Mouse (Mus musculus) heart, postnatal 25 days (tissue): Measurements from ENCODE around the gene Smg9. TPM values are rescaled to one million over a fixed set of nuclear protein-coding genes. Genes with fewer than 3 reads are reported as not detected.

Experiments used
- DNase-seq: peaks from one replicate; pipeline ENCODE4 v3.0.0; 2022; ENCODE audit warnings: low spot score
- intact Hi-C: fragments of 180-260 bp; cut with DNase I; formaldehyde crosslinking; loops from one replicate; pipeline ENCODE4 v1.15.1; 2025
- total RNA-seq, 2 experiments: library from RNA; stranded (reverse); gene quantifications; 2 replicates each; pipeline ENCODE4 v1.2.3; 2021

Smg9 gene
- total RNA-seq, 2 experiments from 2014 or later: 7.6 TPM

- no peak for DNase-seq
- intact Hi-C loops: no loop called here
These were observed 68.5 kb downstream of the Smg9 start for GRCm38 (mm10) chr7:24467886-24468285.

GRCm38 (mm10) chr7:24469126-24469525 is 69.7 kb downstream of the Smg9 start:
- intact Hi-C loops: no loop called here
- no peak for DNase-seq

- no peak for DNase-seq
- intact Hi-C loops: loop anchor here (10.0 kb wide), 1 partner anchor 184 kb away; no protein-coding TSS in a partner anchor
These were observed 70.9 kb downstream of the Smg9 start for GRCm38 (mm10) chr7:24470356-24470755.

Other genes starting within 250 kb of the Smg9 start
- gene Zfp114, start 224.6 kb upstream of the Smg9 start, total RNA-seq: under 1 TPM; 0.14 to 0.44 TPM
- 1 to 10 TPM; 3.6 to 4.0 TPM for gene Zfp111, start 188.2 kb upstream of the Smg9 start, total RNA-seq
- 1 to 10 TPM; 1.7 to 2.1 TPM for gene Zfp109, start 162.1 kb upstream of the Smg9 start, total RNA-seq
- 1 to 10 TPM; 1.7 to 1.8 TPM for gene Zfp108, start 144.8 kb upstream of the Smg9 start, total RNA-seq
- 1 to 10 TPM; 3.2 to 3.7 TPM for gene Zfp93, start 129.2 kb upstream of the Smg9 start, total RNA-seq
- gene Zfp61, start 98.4 kb upstream of the Smg9 start, total RNA-seq: 1 to 10 TPM; 3.1 to 4.5 TPM
- 1 to 10 TPM; 1.8 to 2.5 TPM for gene Zfp94, start 83.0 kb upstream of the Smg9 start, total RNA-seq
- not detected for gene Tescl, start 65.7 kb upstream of the Smg9 start, total RNA-seq
- gene Lypd5, start 50.4 kb upstream of the Smg9 start, total RNA-seq: not detected
- gene Kcnn4, start 29.4 kb upstream of the Smg9 start, total RNA-seq: under 1 TPM; 0.70 to 0.81 TPM
- gene Irgc1, start 52.7 kb downstream of the Smg9 start, total RNA-seq: not detected
- gene Plaur, start 62.9 kb downstream of the Smg9 start, total RNA-seq: 1 to 10 TPM; 2.1 to 2.2 TPM
- 10 to 100 TPM; 13.1 to 13.9 TPM for gene Cadm4, start 82.4 kb downstream of the Smg9 start, total RNA-seq
- gene Zfp428, start 107.4 kb downstream of the Smg9 start, total RNA-seq: 10 to 100 TPM; 15.1 to 15.6 TPM
- gene AC161166.1, start 112.8 kb downstream of the Smg9 start, total RNA-seq: not detected
- gene Irgq, start 131.1 kb downstream of the Smg9 start, total RNA-seq: 10 to 100 TPM; 15.7 to 18.2 TPM
- gene Pinlyp, start 146.5 kb downstream of the Smg9 start, total RNA-seq: not detected
- gene Xrcc1, start 146.7 kb downstream of the Smg9 start, total RNA-seq: 10 to 100 TPM; 27.8 to 27.9 TPM
- gene Ethe1, start 187.9 kb downstream of the Smg9 start, total RNA-seq: 10 to 100 TPM; 44.6 to 49.1 TPM
- gene Zfp575, start 188.0 kb downstream of the Smg9 start, total RNA-seq: under 1 TPM; 0.08 to 0.17 TPM
- under 1 TPM; 0.50 to 0.57 TPM for gene Phldb3, start 211.1 kb downstream of the Smg9 start, total RNA-seq
- gene Lypd3, start 236.9 kb downstream of the Smg9 start, total RNA-seq: not detected